Comparison of ENCODE assay signal across 8 mouse cellular contexts in the genomic region with DNA sequence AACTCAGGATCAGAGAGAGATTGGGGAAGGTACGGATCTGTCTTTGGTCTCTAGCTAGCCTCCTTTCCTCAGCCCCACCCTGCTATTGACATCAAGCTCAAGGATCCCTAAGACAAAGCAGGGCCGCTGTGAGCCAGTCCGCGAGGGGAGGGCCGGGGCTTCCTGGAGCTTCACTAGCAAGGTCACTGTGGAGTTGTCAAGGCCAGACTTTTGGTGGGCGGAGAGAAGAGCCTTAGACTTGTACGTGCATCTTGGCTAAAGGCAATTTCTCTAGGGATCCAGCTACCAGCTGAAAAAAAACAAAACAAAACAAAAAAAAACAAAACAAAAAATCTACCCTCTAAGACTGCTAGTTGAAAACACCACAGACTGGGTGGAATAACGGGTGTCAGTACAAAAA. TPM values are rescaled to one million over a fixed set of nuclear protein-coding genes. Genes with fewer than 3 reads are reported as not detected.
DNase-seq lines count a peak whose midpoint lies in the region; ATAC-seq and TF ChIP-seq lines count a peak whose summit lies in the region.

No protein-coding gene starts in this region.

- no peak for TF ChIP-seq POLR2A in limb, embryonic 14.5 days (IDR thresholded peaks at IDR 0.05; ENCODE audit: borderline replicate concordance, extremely low read depth, insufficient read depth, insufficient read length)

- H3K9me3 ChIP-seq in embryonic facial prominence, embryonic 11.5 days (replicated peaks; ENCODE audit: control insufficient read depth, low read length): no peaks in the 10 kb centered on the region
- no peaks in the 10 kb centered on the region for H3K9me3 ChIP-seq in hindbrain, embryonic 11.5 days (ENCODE audit: control insufficient read depth, low read length)
- H3K9me3 ChIP-seq in limb, embryonic 14.5 days (ENCODE audit: control insufficient read depth, low read length): no peaks in the 10 kb centered on the region
- H3K9me3 ChIP-seq in stomach, embryonic 15.5 days: no peaks in the 10 kb centered on the region

- 3% methylated on average over 8 of the region's 8 CpGs for WGBS in embryonic facial prominence, embryonic 11.5 days
- WGBS in hindbrain, embryonic 11.5 days: 4% methylated on average over 8 of the region's 8 CpGs
- 7% methylated on average over 8 of the region's 8 CpGs for WGBS in limb, embryonic 14.5 days
- WGBS in stomach, embryonic 15.5 days: 13% methylated on average over 8 of the region's 8 CpGs

- no peak for TF ChIP-seq CTCF in gastrocnemius, adult 2 months (IDR thresholded peaks at IDR 0.05)

- H3K27ac ChIP-seq in gastrocnemius, adult 2 months: peak overlapping the region; percentile 98
- H3K27ac ChIP-seq in embryonic facial prominence, embryonic 11.5 days (replicated peaks; ENCODE audit: low read depth, low read length): no peak overlapping the region
- no peak overlapping the region for H3K27ac ChIP-seq in hindbrain, embryonic 11.5 days (ENCODE audit: low read depth, low read length)
- no peak overlapping the region for H3K27ac ChIP-seq in limb, embryonic 14.5 days (replicated peaks; ENCODE audit: low read depth, low read length)
- no peak overlapping the region for H3K27ac ChIP-seq in stomach, embryonic 15.5 days

- no peak overlapping the region; the same call in 1 of the 2 replicates for H3K9ac ChIP-seq in embryonic facial prominence, embryonic 11.5 days (replicated peaks; ENCODE audit: low read length)
- H3K9ac ChIP-seq in hindbrain, embryonic 11.5 days (ENCODE audit: low read depth, low read length): no peak overlapping the region
- no peak overlapping the region for H3K9ac ChIP-seq in limb, embryonic 14.5 days (ENCODE audit: low read depth, low read length, severe bottlenecking)
- no peak overlapping the region for H3K9ac ChIP-seq in stomach, embryonic 15.5 days

- ATAC-seq in embryonic facial prominence, embryonic 11.5 days (replicated peaks; ENCODE audit: insufficient number of reproducible peaks, low FRiP score, low TSS enrichment, low read depth): no peak
- no peak for ATAC-seq in hindbrain, embryonic 11.5 days (ENCODE audit: low FRiP score)
- no peak for ATAC-seq in limb, embryonic 14.5 days (ENCODE audit: low FRiP score, low read depth)
- ATAC-seq in stomach, embryonic 15.5 days (ENCODE audit: insufficient read depth, low FRiP score, low read depth): no peak

- no peak overlapping the region for H3K4me2 ChIP-seq in embryonic facial prominence, embryonic 11.5 days (ENCODE audit: low read depth, low read length)
- no peak overlapping the region for H3K4me2 ChIP-seq in hindbrain, embryonic 11.5 days (replicated peaks; ENCODE audit: low read depth, low read length)
- peak overlapping the region; percentile 54 for H3K4me2 ChIP-seq in limb, embryonic 14.5 days (replicated peaks; ENCODE audit: low read depth, low read length, severe bottlenecking)
- peak overlapping the region; percentile 74; the same call in 1 of the 2 replicates for H3K4me2 ChIP-seq in stomach, embryonic 15.5 days

- intact Hi-C loops in gastrocnemius, adult 2 months (cut with DNase I): loop anchor here (2.0 to 5.0 kb wide), 2 partner anchors 44 to 133 kb away; a partner anchor contains a TSS

- no peaks in the 10 kb centered on the region for H3K36me3 ChIP-seq in embryonic facial prominence, embryonic 11.5 days (replicated peaks; ENCODE audit: control insufficient read depth, insufficient read depth, low read depth, low read length)
- no peaks in the 10 kb centered on the region for H3K36me3 ChIP-seq in hindbrain, embryonic 11.5 days (ENCODE audit: control insufficient read depth, insufficient read depth, low read length)
- no peaks in the 10 kb centered on the region for H3K36me3 ChIP-seq in limb, embryonic 14.5 days (ENCODE audit: control insufficient read depth, insufficient read depth, low read length)
- no peaks in the 10 kb centered on the region for H3K36me3 ChIP-seq in stomach, embryonic 15.5 days

- peak overlapping the region; percentile 91 for H3K4me3 ChIP-seq in gastrocnemius, adult 2 months
- H3K4me3 ChIP-seq in embryonic facial prominence, embryonic 11.5 days (ENCODE audit: low read depth, low read length): peak overlapping the region; percentile 39; the same call in 1 of the 2 replicates
- H3K4me3 ChIP-seq in hindbrain, embryonic 11.5 days (ENCODE audit: low read depth, low read length): no peak overlapping the region
- H3K4me3 ChIP-seq in limb, embryonic 14.5 days (replicated peaks; ENCODE audit: low read length): peak overlapping the region; percentile 52; the same call in 1 of the 2 replicates
- H3K4me3 ChIP-seq in stomach, embryonic 15.5 days (replicated peaks): no peak overlapping the region

- peak; percentile 63 for DNase-seq in gastrocnemius, adult 2 months
- no peak for DNase-seq in gastrocnemius, postnatal 10 days
- DNase-seq in embryonic facial prominence, embryonic 11.5 days (ENCODE audit: low spot score): peak; percentile 29
- DNase-seq in hindbrain, embryonic 11.5 days (ENCODE audit: low spot score): peak; percentile 38
- DNase-seq in limb, embryonic 14.5 days (ENCODE audit: low spot score): no peak
- no peak for DNase-seq in cerebellum, adult 9-10 months
- DNase-seq in frontal cortex, adult 2 months (ENCODE audit: extremely low spot score in 1 of 2, low spot score in 1 of 2): no peak

- peaks cover 9% of the 10 kb centered on the region for H3K4me1 ChIP-seq in embryonic facial prominence, embryonic 11.5 days (ENCODE audit: control insufficient read depth, insufficient read depth, low read length)
- H3K4me1 ChIP-seq in hindbrain, embryonic 11.5 days (replicated peaks; ENCODE audit: control insufficient read depth, insufficient read depth, low read length): peaks cover 11% of the 10 kb centered on the region; the same call in 1 of the 2 replicates
- H3K4me1 ChIP-seq in limb, embryonic 14.5 days (ENCODE audit: control insufficient read depth, insufficient read depth, low read length): no peaks in the 10 kb centered on the region
- H3K4me1 ChIP-seq in stomach, embryonic 15.5 days: peaks cover 12% of the 10 kb centered on the region

- H3K27me3 ChIP-seq in embryonic facial prominence, embryonic 11.5 days (ENCODE audit: control insufficient read depth, insufficient read depth, low read length): peaks cover 32% of the 10 kb centered on the region
- peaks cover 48% of the 10 kb centered on the region for H3K27me3 ChIP-seq in hindbrain, embryonic 11.5 days (ENCODE audit: control insufficient read depth, insufficient read depth, low read length)
- peaks cover 42% of the 10 kb centered on the region for H3K27me3 ChIP-seq in limb, embryonic 14.5 days (ENCODE audit: control insufficient read depth, insufficient read depth, low read length)
- peaks cover 28% of the 10 kb centered on the region for H3K27me3 ChIP-seq in stomach, embryonic 15.5 days (replicated peaks)

RNA-seq across cellular contexts. Expression of a gene that starts 1.6 kb away (rescaled TPM):
- total RNA-seq in gastrocnemius, adult 2 months (2021): 10 to 100 TPM in 1 of 2 experiments, 1 to 10 TPM in 1; 7.2 to 16.5 TPM
- total RNA-seq in gastrocnemius, postnatal 10 days (2021): 10 to 100 TPM in 1 of 2 experiments, 1 to 10 TPM in 1; 7.8 to 10.1 TPM
- polyA plus RNA-seq in embryonic facial prominence, embryonic 11.5 days (2014; fragmentation: Nextera tagmentation; extraction: Ambion mirVana): 4.1 and 5.0 TPM in 2 replicates
- polyA plus RNA-seq in hindbrain, embryonic 11.5 days (2014; fragmentation: Nextera tagmentation; extraction: Ambion mirVana): 2.5 and 3.3 TPM in 2 replicates
- polyA plus RNA-seq in limb, embryonic 14.5 days (2012; rRNA removed): 8.1 and 8.2 TPM in 2 replicates
- polyA plus RNA-seq in limb, embryonic 14.5 days (2014; fragmentation: Nextera tagmentation; extraction: Ambion mirVana): 5.5 and 6.6 TPM in 2 replicates
- polyA plus RNA-seq in stomach, embryonic 15.5 days (2015; fragmentation: Nextera tagmentation; extraction: Ambion mirVana): 4.0 and 4.7 TPM in 2 replicates
- polyA plus RNA-seq in frontal cortex, adult 2 months (2012; rRNA removed): 9.5 and 10.0 TPM in 2 replicates

Comparison
In these comparisons a context has a peak if more than half of its experiments do, and no peak if none do; other contexts are left out.
1. DNase-seq: peak in gastrocnemius, adult 2 months (single experiment), embryonic facial prominence, embryonic 11.5 days (single experiment) and hindbrain, embryonic 11.5 days (single experiment); none in gastrocnemius, postnatal 10 days (single experiment), limb, embryonic 14.5 days (single experiment), cerebellum, adult 9-10 months (single experiment) and frontal cortex, adult 2 months (0 of 2).
2. H3K4me3 ChIP-seq: peak in gastrocnemius, adult 2 months (single experiment), embryonic facial prominence, embryonic 11.5 days (single experiment) and limb, embryonic 14.5 days (single experiment); none in hindbrain, embryonic 11.5 days (single experiment) and stomach, embryonic 15.5 days (single experiment).
3. H3K4me2 ChIP-seq: peak in limb, embryonic 14.5 days (single experiment) and stomach, embryonic 15.5 days (single experiment); none in embryonic facial prominence, embryonic 11.5 days (single experiment) and hindbrain, embryonic 11.5 days (single experiment).